Mouse (Mus musculus): ENCODE data around the gene Tas2r120.

- no peak for TF ChIP-seq CTCF (IDR thresholded peaks at IDR 0.05; ENCODE audit: control insufficient read depth, insufficient read depth, insufficient replicate concordance, low read depth, low read length)
- no peak for TF ChIP-seq POLR2A (IDR thresholded peaks at IDR 0.05; ENCODE audit: control insufficient read depth, low read depth, low read length)
Measured at GRCm38 (mm10) chr6:132649399-132649798, 7.4 kb upstream of the Tas2r120 start.

Data from testis, adult 2 months (tissue).